Mouse (Mus musculus): ENCODE measurements around the gene C2cd4b.

- no peak for TF ChIP-seq CTCF (IDR thresholded peaks at IDR 0.05; ENCODE audit: low read depth)
- no peak for TF ChIP-seq EP300 (IDR thresholded peaks at IDR 0.05; ENCODE audit: low read depth)
Measured at GRCm38 (mm10) chr9:67722378-67722777, 36.9 kb upstream of the C2cd4b start.
